Mouse (Mus musculus) lung, adult 18-20 months (tissue): ENCODE measurements around the gene Fxr1.
"Not testable (repeated sequence)": the region's sequence is repeated elsewhere in the genome, so short reads cannot be mapped to it uniquely, and the experiment has no call there.

ENCODE experiments used
- DNase-seq, 2 experiments: peaks; one replicate each; pipeline ENCODE4 v3.0.0; 2022; ENCODE audit warnings: mixed read lengths in 2 of 2

The Fxr1 gene

DNA sequence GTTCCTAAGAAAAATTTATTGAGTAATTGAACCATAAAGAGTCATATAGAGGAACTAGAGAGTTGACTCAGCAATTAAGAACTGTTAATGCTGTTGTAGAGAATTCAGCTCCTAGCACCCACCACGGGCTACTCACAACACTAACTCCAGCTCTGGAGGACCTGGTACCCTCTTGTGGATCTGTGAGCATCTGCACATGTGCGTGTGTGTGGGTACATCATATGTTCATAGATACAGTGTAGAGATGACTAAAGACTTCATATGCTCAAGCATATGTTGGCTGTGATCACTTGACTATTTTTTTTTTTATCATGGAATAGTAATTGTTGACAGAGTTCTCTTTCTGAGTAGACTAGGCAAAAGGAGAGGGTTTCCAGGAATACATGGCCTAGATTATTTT lies 42.6 kb downstream of the Fxr1 start:
- no peak for DNase-seq

DNA sequence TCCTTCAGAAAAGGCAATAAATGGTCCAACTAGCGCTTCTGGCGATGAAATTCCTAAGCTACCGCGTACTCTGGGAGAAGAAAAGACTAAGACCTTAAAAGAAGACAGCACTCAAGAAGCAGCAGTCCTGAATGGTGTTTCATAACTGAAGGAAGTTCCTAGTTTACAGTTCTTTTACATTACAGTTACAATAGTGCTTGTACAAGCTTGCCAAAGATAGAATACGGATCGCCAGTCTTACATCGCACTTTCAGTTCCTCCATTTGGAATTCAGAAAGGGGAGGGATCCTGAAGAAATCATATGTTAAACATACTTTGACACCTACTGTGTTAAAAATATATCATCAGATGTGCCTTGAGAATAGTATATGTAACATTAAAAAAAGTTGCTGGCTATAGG lies 49.2 kb downstream of the Fxr1 start:
- DNase-seq: not testable (repeated sequence)

DNA sequence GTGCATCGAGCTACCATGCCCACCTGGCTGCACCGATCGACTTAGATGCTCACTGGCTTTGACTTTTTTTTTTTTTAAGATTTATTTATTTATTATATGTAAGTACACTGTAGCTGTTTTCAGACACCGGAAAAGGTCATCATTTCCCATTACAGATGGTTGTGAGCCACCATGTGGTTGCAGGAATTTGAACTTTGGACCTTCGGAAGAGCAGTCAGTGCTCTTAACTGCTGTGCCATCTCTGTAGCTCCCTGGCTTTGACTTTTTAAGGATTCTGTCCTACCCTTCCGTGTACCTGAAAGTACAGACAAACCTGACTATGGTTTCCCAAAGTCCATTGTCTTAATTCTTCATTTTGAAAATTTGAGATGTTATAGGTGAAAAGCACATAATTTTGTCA lies 53.0 kb downstream of the Fxr1 start:
- DNase-seq: no peak

DNA sequence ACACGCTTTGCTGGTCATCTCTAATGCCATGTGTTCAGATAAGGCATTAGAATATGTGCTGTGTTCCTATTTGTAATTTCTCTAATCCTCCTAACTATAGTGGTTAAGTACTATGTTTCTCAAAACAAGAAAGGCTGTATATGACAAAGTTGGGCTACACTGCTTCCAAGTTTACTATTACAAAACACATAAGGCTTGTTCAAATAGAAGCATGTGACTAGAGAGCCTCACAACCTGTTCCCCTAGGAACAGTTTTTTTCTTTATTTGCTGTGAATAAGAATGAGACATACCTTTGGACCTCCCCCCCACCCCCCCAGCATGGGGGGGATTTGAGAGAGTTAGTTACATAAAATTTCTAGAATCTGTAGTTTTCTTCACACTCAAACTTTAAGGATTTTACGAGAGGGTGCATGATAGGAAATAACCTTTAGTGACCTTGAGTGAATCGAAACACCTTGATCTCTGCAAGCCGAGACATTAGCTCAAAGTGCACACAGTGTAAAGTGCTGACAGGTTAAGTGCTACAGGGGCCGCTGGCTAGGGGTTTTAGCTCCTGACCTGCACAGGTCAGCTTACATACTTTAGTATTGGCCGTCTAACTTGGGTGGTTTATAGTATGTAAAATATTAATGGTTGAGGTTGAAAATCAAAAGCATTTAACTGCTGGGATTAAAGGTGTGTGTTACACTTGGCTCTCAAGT lies 56.5 kb downstream of the Fxr1 start:
- no peak for DNase-seq

DNA sequence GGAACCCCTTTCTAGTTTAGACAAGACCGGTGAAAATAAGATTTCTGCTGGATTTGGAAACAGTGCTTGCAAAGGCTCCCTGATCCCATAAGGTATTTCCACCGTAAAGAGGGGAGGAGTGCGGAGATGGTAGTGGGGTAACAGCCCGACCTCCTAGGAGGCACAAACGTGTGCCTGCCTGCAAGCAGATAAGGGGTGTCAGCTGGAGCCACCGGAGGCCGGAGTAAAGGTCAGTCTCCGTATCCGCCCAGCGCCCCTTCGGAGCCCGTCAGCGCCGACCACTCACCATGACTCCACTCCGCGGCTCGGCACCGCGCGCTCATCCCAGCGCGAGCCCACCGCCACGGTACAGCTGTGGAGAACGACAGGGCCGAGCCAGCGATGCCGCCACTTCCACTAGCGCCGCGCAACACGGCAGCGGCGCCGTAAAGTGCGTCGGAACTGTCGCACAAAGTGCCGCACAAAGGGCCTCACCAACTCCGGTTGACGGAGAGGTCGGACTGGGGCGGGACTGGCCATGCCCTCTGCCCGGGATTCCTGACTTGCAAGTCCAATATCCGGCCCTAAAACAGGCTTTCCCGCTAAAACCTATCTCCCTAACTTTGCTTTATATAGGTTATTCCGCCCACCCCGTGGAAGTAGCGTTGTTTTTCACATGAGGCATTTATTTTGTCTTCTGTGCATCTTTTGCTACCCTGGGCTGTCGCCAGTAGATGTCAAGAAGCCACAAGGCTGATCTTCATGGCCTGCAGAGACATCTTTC lies 61.3 kb downstream of the Fxr1 start, which contains the start of gene Dnajc19:
Gene Dnajc19 (minus strand): TSS at position 422 of the 763 bp plus-strand sequence.
- peak; percentile 92 to 94 for DNase-seq

DNA sequence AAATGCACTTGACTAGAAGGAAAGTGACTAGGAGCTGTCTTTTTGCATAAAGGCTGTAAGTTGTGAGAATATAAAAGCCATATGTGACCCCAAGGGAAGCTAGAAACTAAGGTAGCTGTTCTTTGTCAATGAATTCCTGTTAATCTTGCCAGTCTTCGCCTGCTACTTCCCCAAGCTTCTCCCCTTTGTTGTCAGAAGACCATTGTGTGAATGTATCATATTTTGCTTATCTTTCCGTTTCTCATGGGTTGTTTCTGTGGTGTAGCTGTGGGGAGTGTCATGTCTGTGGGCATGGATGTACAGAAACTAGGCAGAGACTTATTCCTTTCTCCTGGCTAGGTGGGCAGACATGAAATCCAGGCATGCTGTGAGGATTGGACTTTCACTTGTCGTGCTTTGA lies 62.2 kb downstream of the Fxr1 start:
- DNase-seq: no peak

DNA sequence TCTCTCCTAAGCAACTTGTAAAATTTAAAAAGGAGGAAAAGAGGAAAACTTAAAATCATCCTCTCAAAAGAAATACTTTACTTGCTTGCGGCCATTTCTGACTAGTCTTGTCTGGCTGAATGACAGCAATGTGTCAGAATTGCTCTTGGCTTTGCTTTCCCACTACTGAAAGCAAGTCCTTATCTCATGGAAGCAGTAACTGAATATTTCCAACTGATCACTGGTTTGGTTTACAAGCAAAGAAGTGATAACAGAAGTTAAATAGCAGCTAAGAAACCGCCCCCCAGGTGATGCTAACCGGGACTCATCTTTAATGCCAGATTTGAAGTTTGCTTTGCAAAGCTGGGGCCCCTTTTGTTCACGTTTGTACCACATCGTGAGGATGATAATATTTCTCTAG lies 63.9 kb downstream of the Fxr1 start:
- DNase-seq: no peak

DNA sequence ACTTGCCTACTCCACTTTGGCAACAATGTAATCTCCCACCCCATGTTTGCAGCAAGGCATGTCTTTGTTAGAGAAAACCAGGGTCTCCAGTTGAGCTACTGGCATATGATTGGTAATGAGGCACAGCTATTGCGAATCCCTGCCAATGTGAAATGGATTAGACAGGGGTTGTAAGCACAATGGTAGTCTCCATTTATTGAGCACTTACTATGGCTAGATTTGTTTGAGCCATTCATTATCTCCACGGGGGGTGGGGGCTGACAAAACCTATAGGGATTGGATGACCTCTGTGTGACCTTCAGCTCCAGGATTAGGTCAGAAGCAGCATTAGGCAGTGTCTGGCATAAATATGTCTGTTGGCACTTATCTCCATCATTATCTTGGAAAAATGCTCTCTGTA lies 83.1 kb downstream of the Fxr1 start:
- DNase-seq: no peak

DNA sequence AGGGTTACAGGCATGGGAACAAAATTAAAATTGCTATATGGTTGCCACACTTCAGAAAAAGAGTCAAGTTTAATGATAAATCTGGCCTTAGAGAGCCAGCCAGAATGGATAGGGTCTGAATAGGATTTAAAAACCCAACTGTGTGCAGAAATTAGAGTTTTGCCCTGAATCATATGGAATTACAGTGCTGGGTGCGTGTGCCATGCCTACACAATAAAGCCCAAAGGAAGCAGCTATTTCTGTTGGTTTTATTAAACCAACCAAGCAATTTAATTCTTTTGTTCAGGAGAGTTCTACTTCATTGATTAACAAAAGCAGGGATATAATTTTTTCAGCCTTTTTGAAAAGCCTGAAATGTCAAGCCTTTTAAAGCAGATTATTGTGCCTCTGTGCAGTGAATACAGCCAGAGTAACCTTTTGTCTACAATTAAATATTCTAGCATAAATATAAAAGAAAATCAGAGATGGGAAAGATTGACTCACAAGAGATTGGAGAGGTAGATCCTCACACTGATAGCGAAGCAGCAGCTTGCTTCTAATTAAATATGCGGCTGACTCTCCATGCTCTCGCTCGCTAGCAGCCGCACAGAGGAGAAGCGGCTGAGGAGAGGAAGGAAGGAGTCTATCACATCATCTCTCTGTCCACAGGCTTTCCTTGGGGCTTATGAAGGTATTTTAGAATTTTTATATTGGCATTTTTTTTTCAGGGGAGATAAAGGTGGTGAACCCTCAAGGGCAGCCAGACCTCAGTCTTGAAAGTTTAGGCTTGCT lies 84.3 kb downstream of the Fxr1 start:
- no peak for DNase-seq

DNA sequence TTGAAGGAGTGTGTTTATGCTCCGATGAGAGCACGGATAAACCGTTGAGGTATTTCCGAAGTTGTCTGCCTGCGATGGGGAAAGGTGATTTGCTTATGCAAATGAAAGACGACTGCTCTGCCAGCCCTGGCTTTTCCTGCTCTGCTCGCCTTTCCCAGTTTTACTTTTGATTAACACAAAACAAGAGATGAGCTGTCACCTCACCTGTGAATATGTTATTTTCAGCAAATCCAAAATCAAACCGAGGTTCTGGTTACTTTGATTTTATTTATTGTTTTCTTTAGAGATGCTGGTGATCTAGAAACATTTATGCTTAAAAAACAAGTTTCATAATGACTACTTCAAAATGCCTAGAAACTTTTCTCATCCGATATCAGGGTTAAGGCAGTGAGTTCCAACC lies 86.7 kb downstream of the Fxr1 start:
- no peak for DNase-seq

DNA sequence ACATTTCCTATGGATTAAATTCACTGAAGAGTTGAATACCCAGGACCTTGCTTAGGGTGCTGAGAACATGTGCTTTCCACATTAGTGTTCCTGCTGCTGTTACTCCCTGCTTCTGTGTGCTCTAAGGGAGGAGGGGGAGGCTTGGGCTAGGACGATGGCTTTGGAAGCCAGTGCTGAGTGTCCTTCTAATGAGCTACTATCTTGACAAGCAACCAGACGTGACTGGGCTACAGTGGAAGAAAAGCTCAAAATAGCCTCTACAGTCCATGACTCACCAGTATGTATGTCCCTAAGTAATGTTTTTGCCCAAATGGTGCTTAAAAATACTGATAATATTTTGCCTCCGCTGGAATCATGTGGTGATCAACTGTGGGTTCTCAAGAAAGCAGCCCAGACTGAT lies 87.9 kb downstream of the Fxr1 start:
- no peak for DNase-seq

DNA sequence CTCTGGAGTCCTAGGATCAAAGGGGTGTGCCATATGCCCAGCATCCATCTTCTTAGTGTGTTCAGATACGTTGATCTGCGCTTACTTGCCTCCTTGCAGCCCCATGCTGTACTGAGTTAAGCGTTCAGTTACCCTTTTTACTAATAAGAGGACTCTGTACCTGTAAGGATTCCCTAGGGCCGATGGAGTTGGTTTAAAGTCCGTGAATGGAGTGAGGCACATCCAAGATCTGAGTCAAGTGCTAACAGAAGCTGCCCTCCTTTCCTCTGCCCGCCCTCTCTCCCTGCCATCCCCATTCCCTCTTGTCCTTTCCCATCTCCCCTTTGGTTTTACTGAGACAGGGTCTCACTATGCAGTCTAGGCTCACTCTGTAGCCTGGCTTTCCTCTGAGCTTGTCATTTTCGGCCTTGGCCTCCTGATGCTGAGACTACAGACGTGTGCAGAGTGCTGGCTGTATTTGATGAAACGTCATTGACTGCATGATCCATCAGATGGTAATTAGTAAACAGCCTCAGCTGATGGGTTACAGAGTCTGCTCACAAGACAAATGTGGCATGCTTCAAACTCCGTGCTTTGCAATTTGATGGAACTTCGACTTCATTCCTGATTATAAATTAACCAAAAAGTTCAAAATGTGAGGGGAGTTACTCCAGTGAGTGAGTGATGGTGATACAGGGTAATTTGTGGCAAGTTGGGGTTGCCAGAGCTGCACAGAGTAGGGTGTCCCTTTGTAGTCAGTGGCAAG lies 92.4 kb downstream of the Fxr1 start:
- DNase-seq: no peak

DNA sequence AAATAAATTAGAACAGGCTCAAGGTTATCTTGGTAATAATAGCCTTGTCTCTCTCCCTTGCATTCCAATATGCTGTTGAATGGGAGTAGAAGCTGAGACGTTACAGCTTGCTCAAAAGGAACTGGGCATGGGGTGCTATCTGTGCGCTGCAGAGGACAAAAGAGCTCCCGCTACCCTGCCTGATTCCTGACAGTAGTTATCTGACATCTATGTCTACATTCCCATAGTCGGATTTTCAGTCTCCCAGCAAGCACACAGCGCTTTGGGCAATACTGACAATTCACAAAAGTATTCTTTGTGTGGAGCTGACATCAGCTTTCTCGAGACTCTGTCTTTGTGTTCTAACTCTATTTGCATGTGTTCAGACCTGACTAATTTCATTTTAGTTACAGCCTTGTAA lies 96.1 kb downstream of the Fxr1 start:
- DNase-seq: no peak

DNA sequence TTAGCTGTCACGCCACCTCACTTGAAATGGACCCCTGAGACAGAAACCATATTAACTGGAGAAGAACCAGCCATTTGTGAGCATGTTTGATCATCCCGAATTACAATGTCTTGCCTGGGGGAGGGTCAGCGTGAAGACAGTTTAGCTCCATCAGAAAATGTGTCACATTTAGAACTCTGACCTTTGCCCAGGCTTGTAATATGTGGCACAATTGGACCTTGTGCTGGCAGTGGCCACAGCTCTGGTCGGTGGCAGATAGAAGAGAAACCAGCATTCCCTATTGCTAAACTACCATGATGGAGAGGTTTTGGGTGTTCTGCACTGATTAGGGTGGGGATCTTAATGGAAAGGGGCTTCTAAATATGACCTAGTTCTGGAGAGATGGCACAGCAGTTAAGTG lies 100.1 kb downstream of the Fxr1 start:
- no peak for DNase-seq
